Mouse (Mus musculus): ENCODE data around the gene Tarsl2. TPM values are rescaled to one million over a fixed set of nuclear protein-coding genes. Genes with fewer than 3 reads are reported as not detected.

Gene Tarsl2
- polyA plus RNA-seq, 2 experiments = 7.8 to 12.0 TPM

- Histone ChIP-seq H3K4me2 (replicated peaks; ENCODE audit: low read depth, low read length, severe bottlenecking) (no peak overlapping the region), H3K27ac (replicated peaks; ENCODE audit: low read depth, low read length) (no peak overlapping the region), H3K36me3 (ENCODE audit: control insufficient read depth, insufficient read depth, low read length) (no peaks in the 10 kb centered on the region), H3K4me3 (replicated peaks; ENCODE audit: low read length) (no peak overlapping the region), H3K9me3 (ENCODE audit: control insufficient read depth, low read length) (no peaks in the 10 kb centered on the region), H3K27me3 (ENCODE audit: control insufficient read depth, insufficient read depth, low read length) (no peaks in the 10 kb centered on the region), H3K4me1 (ENCODE audit: control insufficient read depth, insufficient read depth, low read length) (0 out of 2 replicates have a peak, but pooled peaks cover 3% of the 10 kb centered on the region), H3K9ac (ENCODE audit: low read depth, low read length, severe bottlenecking) (no peak overlapping the region)
- no peak for TF ChIP-seq POLR2A (IDR thresholded peaks at IDR 0.05; ENCODE audit: borderline replicate concordance, extremely low read depth, insufficient read depth, insufficient read length)
- 48% methylated on average over 2 of the region's 2 CpGs for WGBS
- DNase-seq (ENCODE audit: low spot score) = peak; percentile 11
- ATAC-seq (ENCODE audit: low FRiP score, low read depth) = no peak
Observed at GRCm38 (mm10) chr7:65734024-65734423, 89.3 kb downstream of the Tarsl2 start.

- 89% methylated on average over 3 of the region's 3 CpGs for WGBS
- H3K9ac ChIP-seq (ENCODE audit: low read depth, low read length, severe bottlenecking) = no peak overlapping the region
- no peak for ATAC-seq (ENCODE audit: low FRiP score, low read depth)
Observed at GRCm38 (mm10) chr7:65735261-65735660, 90.6 kb downstream of the Tarsl2 start.

GRCm38 (mm10) chr7:65737286-65738040, 92.8 kb downstream of the Tarsl2 start:
- H3K27me3 ChIP-seq (ENCODE audit: control insufficient read depth, insufficient read depth, low read length) = no peaks in the 10 kb centered on the region
- peak; percentile 32 for DNase-seq (ENCODE audit: low spot score)
- 68% methylated on average over 12 of the region's 12 CpGs for WGBS

More at GRCm38 (mm10) chr7:65735261-65735660, 90.6 kb downstream of the Tarsl2 start:
- Histone ChIP-seq H3K27ac (replicated peaks; ENCODE audit: low read depth, low read length) (no peak overlapping the region), H3K9me3 (ENCODE audit: control insufficient read depth, low read length) (no peaks in the 10 kb centered on the region), H3K4me3 (replicated peaks; ENCODE audit: low read length) (no peak overlapping the region), H3K36me3 (ENCODE audit: control insufficient read depth, insufficient read depth, low read length) (no peaks in the 10 kb centered on the region), H3K4me2 (replicated peaks; ENCODE audit: low read depth, low read length, severe bottlenecking) (no peak overlapping the region), H3K27me3 (ENCODE audit: control insufficient read depth, insufficient read depth, low read length) (no peaks in the 10 kb centered on the region), H3K4me1 (ENCODE audit: control insufficient read depth, insufficient read depth, low read length) (0 out of 2 replicates have a peak, but pooled peaks cover 3% of the 10 kb centered on the region)
- TF ChIP-seq POLR2A (IDR thresholded peaks at IDR 0.05; ENCODE audit: borderline replicate concordance, extremely low read depth, insufficient read depth, insufficient read length) = no peak
- DNase-seq (ENCODE audit: low spot score) = no peak

More at GRCm38 (mm10) chr7:65737286-65738040, 92.8 kb downstream of the Tarsl2 start:
- H3K4me3 ChIP-seq (replicated peaks; ENCODE audit: low read length) = no peak overlapping the region
- H3K4me1 ChIP-seq (ENCODE audit: control insufficient read depth, insufficient read depth, low read length) = 0 out of 2 replicates have a peak, but pooled peaks cover 3% of the 10 kb centered on the region
- no peak for TF ChIP-seq POLR2A (IDR thresholded peaks at IDR 0.05; ENCODE audit: borderline replicate concordance, extremely low read depth, insufficient read depth, insufficient read length)
- no peaks in the 10 kb centered on the region for H3K9me3 ChIP-seq (ENCODE audit: control insufficient read depth, low read length)
- ATAC-seq (ENCODE audit: low FRiP score, low read depth) = no peak
- no peak overlapping the region for H3K27ac ChIP-seq (replicated peaks; ENCODE audit: low read depth, low read length)
- no peak overlapping the region for H3K9ac ChIP-seq (ENCODE audit: low read depth, low read length, severe bottlenecking)
- no peak overlapping the region for H3K4me2 ChIP-seq (replicated peaks; ENCODE audit: low read depth, low read length, severe bottlenecking)
- H3K36me3 ChIP-seq (ENCODE audit: control insufficient read depth, insufficient read depth, low read length) = no peaks in the 10 kb centered on the region

Other genes with a start within 250 kb of the Tarsl2 start
- gene Tjp1, start 117.1 kb upstream of the Tarsl2 start, polyA plus RNA-seq (2012; rRNA removed) = 34.1 and 37.2 TPM in 2 replicates
- gene Tjp1, start 117.1 kb upstream of the Tarsl2 start, polyA plus RNA-seq (2014; fragmentation: Nextera tagmentation; extraction: Ambion mirVana) = 17.9 TPM in 2 replicates
- gene Tm2d3, start 46.3 kb downstream of the Tarsl2 start, polyA plus RNA-seq (2012; rRNA removed) = 119 and 163 TPM in 2 replicates
- 92.9 and 93.5 TPM in 2 replicates for gene Tm2d3, start 46.3 kb downstream of the Tarsl2 start, polyA plus RNA-seq (2014; fragmentation: Nextera tagmentation; extraction: Ambion mirVana)
- gene Pcsk6, start 216.8 kb downstream of the Tarsl2 start, polyA plus RNA-seq (2012; rRNA removed) = 34.1 and 37.9 TPM in 2 replicates
- gene Pcsk6, start 216.8 kb downstream of the Tarsl2 start, polyA plus RNA-seq (2014; fragmentation: Nextera tagmentation; extraction: Ambion mirVana) = 15.2 and 19.4 TPM in 2 replicates